In genomic region chr2:162377309-162377708, GRCm38 (mm10) we compare ENCODE assay signal across 17 mouse cellular contexts.
DNase-seq lines count a peak whose midpoint lies in the region; ATAC-seq lines count a peak whose summit lies in the region.
"Had no signal": no experiment of that assay in that cellular context is flagged by ENCODE, and none has a peak within 500 bp of the region (broad histone marks: within the 10 kb centered on the region; RNA-seq: fewer than 3 reads in every experiment).

No protein-coding gene starts in this region.

- H3K9me3 ChIP-seq in forebrain, embryonic 14.5 days (replicated peaks; ENCODE audit: control insufficient read depth, low read length), result no peaks in the 10 kb centered on the region
- H3K9me3 ChIP-seq in forebrain, embryonic 10.5 days, result no peaks in the 10 kb centered on the region
- H3K9me3 ChIP-seq in midbrain, embryonic 13.5 days, result no peaks in the 10 kb centered on the region
- no peaks in the 10 kb centered on the region for H3K9me3 ChIP-seq in midbrain, embryonic 10.5 days (replicated peaks)
- no peaks in the 10 kb centered on the region for H3K9me3 ChIP-seq in midbrain, embryonic 16.5 days (replicated peaks; ENCODE audit: control insufficient read depth, low read length, poor library complexity, severe bottlenecking)
- H3K9me3 ChIP-seq in limb, embryonic 10.5 days (replicated peaks), result no peaks in the 10 kb centered on the region
- H3K9me3 ChIP-seq: embryonic facial prominence, embryonic 10.5 days; heart, embryonic 13.5 days; hindbrain, embryonic 15.5 days had no signal

- WGBS in forebrain, embryonic 14.5 days, result 18% methylated on average over 7 of the region's 7 CpGs
- WGBS in forebrain, embryonic 10.5 days, result 78% methylated on average over 7 of the region's 7 CpGs
- 33% methylated on average over 7 of the region's 7 CpGs for WGBS in midbrain, embryonic 13.5 days
- 88% methylated on average over 7 of the region's 7 CpGs for WGBS in midbrain, embryonic 10.5 days
- 36% methylated on average over 7 of the region's 7 CpGs for WGBS in midbrain, embryonic 16.5 days
- WGBS in limb, embryonic 10.5 days, result 88% methylated on average over 7 of the region's 7 CpGs

- no peak overlapping the region for H3K9ac ChIP-seq in forebrain, embryonic 14.5 days (ENCODE audit: low read length)
- H3K9ac ChIP-seq in midbrain, embryonic 13.5 days (replicated peaks), result no peak overlapping the region
- no peak overlapping the region for H3K9ac ChIP-seq in midbrain, embryonic 16.5 days (ENCODE audit: low read depth, low read length)
- H3K9ac ChIP-seq: heart, embryonic 13.5 days; hindbrain, embryonic 15.5 days had no signal

- peak; percentile 58 for DNase-seq in forebrain, embryonic 14.5 days (ENCODE audit: low spot score)
- no peak for DNase-seq in forebrain, embryonic 10.5 days (ENCODE audit: extremely low spot score, low spot score)
- no peak for DNase-seq in midbrain, embryonic 10.5 days (ENCODE audit: low spot score)
- DNase-seq in layer of hippocampus, adult 9-11 months, result no peak
- DNase-seq in limb, embryonic 10.5 days (ENCODE audit: low spot score), result no peak
- DNase-seq: adrenal gland, adult 2 months; adrenal gland, postnatal 25 days; cerebellum, adult 2 months; cerebellum, postnatal 10 days; gastrocnemius, postnatal 14 days; heart, postnatal 36 days had no signal

- H3K4me1 ChIP-seq in forebrain, embryonic 14.5 days (ENCODE audit: control insufficient read depth, insufficient read depth, low read length), result no peaks in the 10 kb centered on the region
- H3K4me1 ChIP-seq in forebrain, embryonic 10.5 days, result no peaks in the 10 kb centered on the region
- 0 out of 2 replicates have a peak, but pooled peaks cover 6% of the 10 kb centered on the region for H3K4me1 ChIP-seq in midbrain, embryonic 13.5 days (replicated peaks)
- H3K4me1 ChIP-seq in midbrain, embryonic 10.5 days, result no peaks in the 10 kb centered on the region
- H3K4me1 ChIP-seq in midbrain, embryonic 16.5 days (ENCODE audit: control insufficient read depth, insufficient read depth, low read length), result peaks cover 5% of the 10 kb centered on the region
- H3K4me1 ChIP-seq in limb, embryonic 10.5 days, result peaks cover 7% of the 10 kb centered on the region; the same call in 1 of the 2 replicates
- H3K4me1 ChIP-seq: embryonic facial prominence, embryonic 10.5 days; heart, embryonic 13.5 days had no signal

- no peaks in the 10 kb centered on the region for H3K27me3 ChIP-seq in forebrain, embryonic 14.5 days (replicated peaks; ENCODE audit: control insufficient read depth, insufficient read depth, low read length)
- H3K27me3 ChIP-seq in forebrain, embryonic 10.5 days (ENCODE audit: poor library complexity, severe bottlenecking), result no peaks in the 10 kb centered on the region
- no peaks in the 10 kb centered on the region for H3K27me3 ChIP-seq in midbrain, embryonic 13.5 days
- H3K27me3 ChIP-seq in midbrain, embryonic 10.5 days (ENCODE audit: low read depth, poor library complexity, severe bottlenecking), result no peaks in the 10 kb centered on the region
- H3K27me3 ChIP-seq in midbrain, embryonic 16.5 days (ENCODE audit: control insufficient read depth, insufficient read depth, low read depth, low read length), result no peaks in the 10 kb centered on the region
- no peaks in the 10 kb centered on the region for H3K27me3 ChIP-seq in limb, embryonic 10.5 days (ENCODE audit: low read depth, poor library complexity, severe bottlenecking)
- H3K27me3 ChIP-seq: CH12.LX; heart, embryonic 13.5 days; hindbrain, embryonic 15.5 days had no signal

- H3K36me3 ChIP-seq in forebrain, embryonic 14.5 days (ENCODE audit: control insufficient read depth, insufficient read depth, low read length), result no peaks in the 10 kb centered on the region
- no peaks in the 10 kb centered on the region for H3K36me3 ChIP-seq in forebrain, embryonic 10.5 days (replicated peaks)
- H3K36me3 ChIP-seq in midbrain, embryonic 13.5 days, result no peaks in the 10 kb centered on the region
- H3K36me3 ChIP-seq in midbrain, embryonic 10.5 days, result no peaks in the 10 kb centered on the region
- H3K36me3 ChIP-seq in midbrain, embryonic 16.5 days (ENCODE audit: control insufficient read depth, insufficient read depth, low read length), result no peaks in the 10 kb centered on the region
- H3K36me3 ChIP-seq in limb, embryonic 10.5 days, result no peaks in the 10 kb centered on the region
- H3K36me3 ChIP-seq: embryonic facial prominence, embryonic 10.5 days; heart, embryonic 13.5 days; hindbrain, embryonic 15.5 days had no signal

- no peak overlapping the region for H3K4me3 ChIP-seq in forebrain, embryonic 14.5 days (ENCODE audit: low read depth, low read length)
- H3K4me3 ChIP-seq in forebrain, embryonic 10.5 days, result no peak overlapping the region
- no peak overlapping the region for H3K4me3 ChIP-seq in midbrain, embryonic 13.5 days (replicated peaks)
- H3K4me3 ChIP-seq in midbrain, embryonic 10.5 days, result no peak overlapping the region
- no peak overlapping the region for H3K4me3 ChIP-seq in midbrain, embryonic 16.5 days (ENCODE audit: low read depth, low read length)
- no peak overlapping the region for H3K4me3 ChIP-seq in limb, embryonic 10.5 days
- H3K4me3 ChIP-seq: embryonic facial prominence, embryonic 10.5 days; heart, embryonic 13.5 days; hindbrain, embryonic 15.5 days had no signal

- no peak overlapping the region for H3K27ac ChIP-seq in forebrain, embryonic 14.5 days (ENCODE audit: low read depth, low read length)
- H3K27ac ChIP-seq in forebrain, embryonic 10.5 days, result no peak overlapping the region
- H3K27ac ChIP-seq in midbrain, embryonic 13.5 days, result 0 out of 2 replicates have a peak overlapping the region, but pooled peaks have one; percentile 8
- no peak overlapping the region for H3K27ac ChIP-seq in midbrain, embryonic 10.5 days (replicated peaks)
- H3K27ac ChIP-seq in midbrain, embryonic 16.5 days (ENCODE audit: low read length), result no peak overlapping the region
- no peak overlapping the region for H3K27ac ChIP-seq in limb, embryonic 10.5 days
- H3K27ac ChIP-seq: embryonic facial prominence, embryonic 10.5 days; heart, embryonic 13.5 days; hindbrain, embryonic 15.5 days had no signal

- H3K4me2 ChIP-seq in forebrain, embryonic 14.5 days (ENCODE audit: low read length), result no peak overlapping the region
- no peak overlapping the region for H3K4me2 ChIP-seq in midbrain, embryonic 13.5 days (replicated peaks)
- H3K4me2 ChIP-seq in midbrain, embryonic 16.5 days (ENCODE audit: low read length), result no peak overlapping the region
- H3K4me2 ChIP-seq: heart, embryonic 13.5 days; hindbrain, embryonic 15.5 days had no signal

- ATAC-seq in forebrain, embryonic 14.5 days, result no peak
- peak; percentile 73; the same call in 1 of the 2 replicates for ATAC-seq in midbrain, embryonic 13.5 days
- ATAC-seq in midbrain, embryonic 16.5 days, result 0 out of 2 replicates have a peak, but pooled peaks have one; percentile 32
